Mouse (Mus musculus) bone marrow macrophage, adult 2 months (primary cell): ENCODE results near the gene Tlx3.

Source experiments
- CTCF ChIP-seq: IDR thresholded peaks from 2 replicates; pipeline ENCODE4 v1.5.1; 2012; ENCODE audit warnings: low read depth, mild to moderate bottlenecking, low read length, moderate library complexity
- POLR2A ChIP-seq: IDR thresholded peaks from 2 replicates; pipeline ENCODE4 v1.6.1; 2012; ENCODE audit warnings: mild to moderate bottlenecking, low read depth, low read length, borderline replicate concordance

DNA sequence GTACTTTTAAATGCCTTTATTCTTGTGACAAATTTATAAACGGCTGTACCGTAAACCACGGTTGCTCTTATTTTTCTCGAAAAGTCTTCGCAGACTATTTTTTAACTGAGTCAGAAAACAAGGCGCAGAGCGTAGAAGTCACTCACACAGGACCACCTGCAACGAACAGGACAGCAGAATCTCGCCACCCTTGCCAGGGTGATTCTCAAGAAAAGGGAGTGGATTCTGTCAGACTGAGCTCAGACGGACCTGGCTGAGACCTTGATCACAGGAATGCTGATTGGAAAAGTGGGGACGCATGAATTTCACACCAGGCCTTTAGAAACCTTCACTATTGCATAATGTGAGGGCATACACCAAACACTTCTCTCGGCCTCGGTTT is 6.3 kb downstream of the Tlx3 start:
- TF ChIP-seq POLR2A, result no peak
- TF ChIP-seq CTCF, result no peak
